Mouse (Mus musculus): ENCODE measurements around the gene Mfap1b. TPM values are rescaled to one million over a fixed set of nuclear protein-coding genes. Genes with fewer than 3 reads are reported as not detected.

The Mfap1b gene
- total and polyA plus RNA-seq, 2 experiments from 2014 or later = 13.4 to 35.9 TPM

DNA sequence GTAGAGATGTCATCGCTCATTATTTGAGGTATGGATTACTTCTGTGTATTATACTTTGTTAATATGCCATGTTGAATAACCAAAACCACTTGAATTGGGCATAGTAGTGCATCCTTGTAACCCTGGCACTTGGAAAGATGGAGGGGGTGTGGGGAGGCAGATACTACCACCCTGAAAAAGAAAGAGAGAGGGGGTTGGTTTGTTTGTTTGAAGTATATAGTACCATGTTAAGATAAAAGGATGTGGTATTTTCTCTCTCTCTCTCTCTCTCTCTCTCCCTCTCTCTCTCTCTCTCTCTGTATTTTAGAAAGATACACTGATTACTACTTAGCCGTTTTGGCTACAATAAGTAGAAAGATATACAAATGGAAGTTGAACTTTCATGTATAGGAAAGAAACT is 48.0 kb downstream of the Mfap1b start:
- DNase-seq (ENCODE audit: low spot score) (no peak), ATAC-seq (ENCODE audit: insufficient read depth, low read depth) (no peak)
- Histone ChIP-seq H3K4me3 (ENCODE audit: low read depth, low read length) (no peak overlapping the region), H3K4me2 (ENCODE audit: low read depth, low read length) (no peak overlapping the region), H3K36me3 (replicated peaks; ENCODE audit: control insufficient read depth, insufficient read depth, low read length) (peaks cover 84% of the 10 kb centered on the region), H3K27me3 (ENCODE audit: control insufficient read depth, insufficient read depth, low read length) (no peaks in the 10 kb centered on the region), H3K9me3 (replicated peaks; ENCODE audit: control insufficient read depth, low read length) (no peaks in the 10 kb centered on the region), H3K27ac (ENCODE audit: low read depth) (no peak overlapping the region), H3K4me1 (ENCODE audit: control insufficient read depth, insufficient read depth) (no peaks in the 10 kb centered on the region), H3K9ac (replicated peaks; ENCODE audit: low read depth, low read length) (no peak overlapping the region)
- TF ChIP-seq EP300 (IDR thresholded peaks at IDR 0.05; ENCODE audit: low read depth) = no peak
- no peak for TF ChIP-seq CTCF (IDR thresholded peaks at IDR 0.05; ENCODE audit: low read depth)
- 81% methylated on average over 2 of the region's 2 CpGs for WGBS

DNA sequence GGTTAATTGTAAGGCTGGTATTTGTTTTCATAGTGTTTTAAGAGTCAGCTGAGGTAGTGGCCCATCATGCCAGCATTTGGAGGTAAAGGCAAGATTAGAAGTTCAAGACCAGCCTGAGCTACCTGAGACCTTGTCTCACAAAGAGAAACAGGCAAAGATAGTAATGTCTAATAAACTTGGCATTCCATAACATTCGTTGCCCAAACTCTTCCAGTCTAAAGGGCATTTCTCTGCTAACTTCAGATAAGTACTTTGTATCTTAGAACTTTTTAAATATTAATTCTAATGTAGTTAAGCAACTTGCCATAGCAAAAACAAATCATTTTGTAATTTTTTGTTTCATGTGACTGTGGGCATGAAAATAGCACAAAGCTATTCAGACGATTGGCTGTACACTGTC is 50.7 kb downstream of the Mfap1b start:
- Histone ChIP-seq H3K27me3 (ENCODE audit: control insufficient read depth, insufficient read depth, low read length) (no peaks in the 10 kb centered on the region), H3K27ac (ENCODE audit: low read depth) (no peak overlapping the region), H3K36me3 (replicated peaks; ENCODE audit: control insufficient read depth, insufficient read depth, low read length) (peaks cover 80% of the 10 kb centered on the region), H3K4me3 (ENCODE audit: low read depth, low read length) (no peak overlapping the region), H3K4me1 (ENCODE audit: control insufficient read depth, insufficient read depth) (no peaks in the 10 kb centered on the region), H3K4me2 (ENCODE audit: low read depth, low read length) (no peak overlapping the region), H3K9ac (replicated peaks; ENCODE audit: low read depth, low read length) (no peak overlapping the region), H3K9me3 (replicated peaks; ENCODE audit: control insufficient read depth, low read length) (no peaks in the 10 kb centered on the region)
- ATAC-seq (ENCODE audit: insufficient read depth, low read depth) (no peak), DNase-seq (ENCODE audit: low spot score) (no peak)
- WGBS = 90% methylated on average over 2 of the region's 2 CpGs
- no peak for TF ChIP-seq CTCF (IDR thresholded peaks at IDR 0.05; ENCODE audit: low read depth)
- TF ChIP-seq EP300 (IDR thresholded peaks at IDR 0.05; ENCODE audit: low read depth) = no peak

DNA sequence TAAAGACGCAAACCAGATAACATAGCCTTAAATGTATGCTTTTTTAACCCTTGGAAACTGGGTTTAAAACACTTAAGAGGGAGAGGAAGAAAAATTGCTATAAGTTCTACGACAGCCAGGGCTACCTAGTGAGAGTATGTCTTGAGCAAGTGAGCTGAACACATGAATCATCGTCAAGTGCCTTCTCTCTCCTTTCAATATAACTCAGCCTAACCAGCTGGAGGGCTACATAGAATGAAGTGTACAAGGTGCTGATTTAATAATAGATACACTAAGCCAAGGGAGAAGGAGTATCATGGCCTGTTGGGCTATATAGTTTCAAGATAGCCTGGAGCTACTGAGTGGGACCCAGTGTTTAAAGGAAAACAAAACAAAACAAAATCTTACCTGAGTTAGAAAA is 55.4 kb downstream of the Mfap1b start:
- Histone ChIP-seq H3K9ac (replicated peaks; ENCODE audit: low read depth, low read length) (no peak overlapping the region), H3K27me3 (ENCODE audit: control insufficient read depth, insufficient read depth, low read length) (no peaks in the 10 kb centered on the region), H3K36me3 (replicated peaks; ENCODE audit: control insufficient read depth, insufficient read depth, low read length) (peaks cover 56% of the 10 kb centered on the region), H3K4me1 (ENCODE audit: control insufficient read depth, insufficient read depth) (peaks cover 19% of the 10 kb centered on the region; the same call in 1 of the 2 replicates), H3K4me2 (ENCODE audit: low read depth, low read length) (no peak overlapping the region), H3K27ac (ENCODE audit: low read depth) (no peak overlapping the region), H3K4me3 (ENCODE audit: low read depth, low read length) (no peak overlapping the region), H3K9me3 (replicated peaks; ENCODE audit: control insufficient read depth, low read length) (no peaks in the 10 kb centered on the region)
- 80% methylated on average over 3 of the region's 3 CpGs for WGBS
- no peak for DNase-seq (ENCODE audit: low spot score)
- TF ChIP-seq CTCF (IDR thresholded peaks at IDR 0.05; ENCODE audit: low read depth) (no peak), EP300 (IDR thresholded peaks at IDR 0.05; ENCODE audit: low read depth) (no peak)
- ATAC-seq (ENCODE audit: insufficient read depth, low read depth) = no peak

DNA sequence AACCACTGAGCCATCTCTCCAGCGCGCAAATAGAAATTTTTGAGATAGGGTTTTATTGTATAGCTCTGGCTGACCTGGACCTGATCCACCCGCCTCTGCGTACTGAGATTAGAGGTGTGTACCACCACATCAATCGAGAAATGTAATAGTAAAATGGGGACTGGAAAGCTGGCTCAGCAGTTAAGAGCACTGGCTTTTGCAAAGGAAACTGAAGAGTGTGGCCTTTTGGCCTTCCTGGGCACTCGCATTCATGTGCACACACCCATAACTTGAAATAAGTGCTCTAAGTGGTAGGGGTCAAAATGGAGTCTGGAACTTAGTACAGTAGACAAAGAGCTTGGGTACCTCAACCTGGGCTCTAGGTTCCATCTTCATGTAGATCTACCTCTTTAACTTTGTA is 57.5 kb downstream of the Mfap1b start:
- Histone ChIP-seq H3K4me3 (ENCODE audit: low read depth, low read length) (no peak overlapping the region), H3K27me3 (ENCODE audit: control insufficient read depth, insufficient read depth, low read length) (no peaks in the 10 kb centered on the region), H3K36me3 (replicated peaks; ENCODE audit: control insufficient read depth, insufficient read depth, low read length) (peaks cover 35% of the 10 kb centered on the region), H3K4me1 (ENCODE audit: control insufficient read depth, insufficient read depth) (peaks cover 19% of the 10 kb centered on the region; the same call in 1 of the 2 replicates), H3K27ac (ENCODE audit: low read depth) (no peak overlapping the region), H3K9ac (replicated peaks; ENCODE audit: low read depth, low read length) (0 out of 2 replicates have a peak overlapping the region, but pooled peaks have one; percentile 1), H3K9me3 (replicated peaks; ENCODE audit: control insufficient read depth, low read length) (no peaks in the 10 kb centered on the region), H3K4me2 (ENCODE audit: low read depth, low read length) (no peak overlapping the region)
- TF ChIP-seq EP300 (IDR thresholded peaks at IDR 0.05; ENCODE audit: low read depth) (no peak), CTCF (IDR thresholded peaks at IDR 0.05; ENCODE audit: low read depth) (no peak)
- DNase-seq (ENCODE audit: low spot score) (no peak), ATAC-seq (ENCODE audit: insufficient read depth, low read depth) (no peak)
- 74% methylated on average over 6 of the region's 6 CpGs for WGBS

DNA sequence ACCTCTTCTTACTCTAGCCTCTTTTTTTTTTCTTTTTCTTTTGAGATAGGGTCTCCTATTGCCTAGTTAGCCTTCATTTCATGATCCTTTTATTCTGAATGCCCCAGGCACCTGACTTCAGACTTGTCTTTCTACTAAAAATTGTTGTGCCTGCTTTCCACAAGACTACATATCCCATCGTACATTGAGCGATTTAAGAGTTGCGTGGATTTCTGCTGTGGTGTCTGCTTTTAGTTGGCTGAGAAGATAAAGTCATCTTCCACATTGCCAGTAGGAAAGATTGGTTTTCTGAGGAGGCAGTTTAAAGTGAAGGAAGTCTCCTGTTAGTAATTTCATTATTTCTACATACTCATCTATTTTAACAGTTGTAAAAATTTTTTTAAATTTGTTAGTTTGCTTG is 58.3 kb downstream of the Mfap1b start:
- H3K4me2 ChIP-seq (ENCODE audit: low read depth, low read length) = peak overlapping the region; percentile 72
- DNase-seq (ENCODE audit: low spot score) (no peak), ATAC-seq (ENCODE audit: insufficient read depth, low read depth) (no peak)
- peaks cover 19% of the 10 kb centered on the region; the same call in 1 of the 2 replicates for H3K4me1 ChIP-seq (ENCODE audit: control insufficient read depth, insufficient read depth)
- H3K4me3 ChIP-seq (ENCODE audit: low read depth, low read length) = peak overlapping the region; percentile 80
- H3K9ac ChIP-seq (replicated peaks; ENCODE audit: low read depth, low read length) = peak overlapping the region; percentile 25; the same call in 1 of the 2 replicates
- no peaks in the 10 kb centered on the region for H3K27me3 ChIP-seq (ENCODE audit: control insufficient read depth, insufficient read depth, low read length)
- no peaks in the 10 kb centered on the region for H3K9me3 ChIP-seq (replicated peaks; ENCODE audit: control insufficient read depth, low read length)
- no peak overlapping the region for H3K27ac ChIP-seq (ENCODE audit: low read depth)
- WGBS = 48% methylated on average over 3 of the region's 3 CpGs
- peaks cover 28% of the 10 kb centered on the region for H3K36me3 ChIP-seq (replicated peaks; ENCODE audit: control insufficient read depth, insufficient read depth, low read length)
- TF ChIP-seq CTCF (IDR thresholded peaks at IDR 0.05; ENCODE audit: low read depth) (no peak), EP300 (IDR thresholded peaks at IDR 0.05; ENCODE audit: low read depth) (no peak)

DNA sequence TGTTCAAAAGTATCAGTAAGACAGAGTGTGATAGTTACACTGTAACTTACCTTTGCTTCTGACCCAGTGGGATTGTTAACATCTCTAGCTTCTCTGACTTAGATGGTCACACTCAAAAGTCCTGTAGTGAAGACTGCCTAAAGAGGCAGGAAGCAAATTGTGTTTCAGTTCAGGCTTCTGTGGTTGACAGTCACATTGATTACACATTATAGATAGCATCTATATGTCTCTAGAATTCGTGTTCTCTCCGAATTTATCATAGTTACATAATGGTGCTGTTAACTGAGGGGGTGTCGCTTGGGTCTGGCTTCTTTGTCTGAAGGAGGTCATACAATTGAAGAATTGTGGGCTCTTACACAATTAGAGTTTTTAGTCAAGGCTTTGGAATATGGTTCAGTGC is 58.8 kb downstream of the Mfap1b start:
- peaks cover 19% of the 10 kb centered on the region; the same call in 1 of the 2 replicates for H3K4me1 ChIP-seq (ENCODE audit: control insufficient read depth, insufficient read depth)
- WGBS = 33% methylated on average over 3 of the region's 3 CpGs
- peaks cover 25% of the 10 kb centered on the region for H3K36me3 ChIP-seq (replicated peaks; ENCODE audit: control insufficient read depth, insufficient read depth, low read length)
- DNase-seq (ENCODE audit: low spot score) (no peak), ATAC-seq (ENCODE audit: insufficient read depth, low read depth) (no peak)
- no peak overlapping the region for H3K27ac ChIP-seq (ENCODE audit: low read depth)
- H3K4me2 ChIP-seq (ENCODE audit: low read depth, low read length) = peak overlapping the region; percentile 72
- H3K9ac ChIP-seq (replicated peaks; ENCODE audit: low read depth, low read length) = peak overlapping the region; percentile 91
- no peaks in the 10 kb centered on the region for H3K27me3 ChIP-seq (ENCODE audit: control insufficient read depth, insufficient read depth, low read length)
- H3K4me3 ChIP-seq (ENCODE audit: low read depth, low read length) = peak overlapping the region; percentile 80
- H3K9me3 ChIP-seq (replicated peaks; ENCODE audit: control insufficient read depth, low read length) = no peaks in the 10 kb centered on the region
- no peak for TF ChIP-seq CTCF (IDR thresholded peaks at IDR 0.05; ENCODE audit: low read depth)
- TF ChIP-seq EP300 (IDR thresholded peaks at IDR 0.05; ENCODE audit: low read depth) = no peak
